Mouse (Mus musculus) left cerebral cortex, postnatal 4 days (tissue): Measurements from ENCODE around the gene Mup15. TPM values are rescaled to one million over a fixed set of nuclear protein-coding genes. Genes with fewer than 3 reads are reported as not detected.
"Not testable (repeated sequence)": the region's sequence is repeated elsewhere in the genome, so short reads cannot be mapped to it uniquely, and the experiment has no call there.

Experiments used
- DNase-seq: peaks from one replicate; pipeline ENCODE4 v3.0.0-alpha.2; 2022
- intact Hi-C: fragments of 180-260 bp; cut with DNase I; formaldehyde crosslinking; loops from one replicate; pipeline ENCODE4 v1.15.1; 2025
- total RNA-seq, 2 experiments: library from RNA; stranded (reverse); gene quantifications; 2 replicates each; pipeline ENCODE4 v1.2.3; 2021

Mup15 gene
- total RNA-seq = not detected

GRCm38 (mm10) chr4:61439643-61440042, at the start of gene Mup15:
Mup15 (minus strand) TSS chr4:61439743.
- DNase-seq, intact Hi-C loops: not testable (repeated sequence)

Other genes starting within 250 kb of the Mup15 start
- not detected for gene Mup13, start 211.5 kb downstream of the Mup15 start, total RNA-seq
- not detected for gene Mup14, start 135.7 kb downstream of the Mup15 start, total RNA-seq
- not detected for gene Mup16, start 79.8 kb upstream of the Mup15 start, total RNA-seq
- not detected for gene Mup17, start 156.1 kb upstream of the Mup15 start, total RNA-seq
- gene Mup18, start 234.4 kb upstream of the Mup15 start, total RNA-seq = not detected